Mouse (Mus musculus) embryonic fibroblast, embryonic 13.5 days (primary cell): Measurements from ENCODE around the gene Fbl.

ENCODE experiments used
- CTCF ChIP-seq: IDR thresholded peaks from 2 replicates; pipeline ENCODE4 v1.5.1; 2011; ENCODE audit warnings: mild to moderate bottlenecking, control low read depth, low read length, moderate library complexity, borderline replicate concordance; ENCODE audit not compliant: insufficient read depth
- POLR2A ChIP-seq: IDR thresholded peaks from 2 replicates; pipeline ENCODE4 v1.6.1; 2011; ENCODE audit warnings: low read depth, mild to moderate bottlenecking, control low read depth, low read length, moderate library complexity

DNA sequence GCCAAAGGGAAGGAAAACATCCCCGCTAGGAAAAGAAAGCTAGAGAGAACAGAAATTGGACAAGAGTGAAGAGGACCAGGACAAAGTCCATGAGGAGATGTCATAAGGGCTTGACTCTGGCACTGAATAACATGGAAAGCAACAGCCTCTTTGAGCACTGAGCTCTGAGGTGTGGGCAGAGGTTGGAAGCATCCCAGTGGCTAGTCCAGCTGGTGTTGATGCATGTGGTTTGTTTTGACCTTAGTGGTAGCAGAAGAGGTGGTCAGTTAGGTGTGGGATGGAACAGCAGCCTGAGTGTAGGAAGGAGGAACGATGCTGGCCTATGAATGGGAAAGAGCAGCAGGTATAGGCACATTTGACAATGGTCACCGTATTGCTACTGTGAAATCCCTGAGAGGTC lies 22.0 kb downstream of the Fbl start:
- TF ChIP-seq CTCF (no peak), POLR2A (no peak)
